Mouse (Mus musculus): ENCODE data around the gene Muc4.

The Muc4 gene

GRCm38 (mm10) chr16:32803252-32803853, 67.7 kb downstream of the Muc4 start:
- intact Hi-C loops (cut with DNase I) = no loop called here

DNA sequence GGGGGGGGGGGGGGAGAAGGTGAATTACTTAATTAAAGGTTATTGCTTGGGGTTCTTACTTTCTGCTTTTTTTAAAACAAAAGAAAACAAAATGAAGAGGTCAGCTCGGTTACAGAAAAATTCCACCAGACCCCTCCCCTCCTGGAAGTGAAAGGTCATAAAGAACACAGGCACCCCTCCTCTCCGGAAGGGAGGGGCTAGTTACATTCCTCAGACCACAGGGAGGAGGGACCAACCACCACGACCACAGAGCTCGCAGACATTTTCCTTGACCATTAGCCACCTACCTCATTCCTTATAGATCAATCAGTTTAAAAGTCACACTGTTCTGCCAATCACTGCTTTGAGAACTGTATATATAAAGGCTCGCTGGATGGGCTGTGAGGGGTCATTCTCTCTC, 68.2 kb downstream of the Muc4 start:
- intact Hi-C loops (cut with DNase I) = no loop called here

DNA sequence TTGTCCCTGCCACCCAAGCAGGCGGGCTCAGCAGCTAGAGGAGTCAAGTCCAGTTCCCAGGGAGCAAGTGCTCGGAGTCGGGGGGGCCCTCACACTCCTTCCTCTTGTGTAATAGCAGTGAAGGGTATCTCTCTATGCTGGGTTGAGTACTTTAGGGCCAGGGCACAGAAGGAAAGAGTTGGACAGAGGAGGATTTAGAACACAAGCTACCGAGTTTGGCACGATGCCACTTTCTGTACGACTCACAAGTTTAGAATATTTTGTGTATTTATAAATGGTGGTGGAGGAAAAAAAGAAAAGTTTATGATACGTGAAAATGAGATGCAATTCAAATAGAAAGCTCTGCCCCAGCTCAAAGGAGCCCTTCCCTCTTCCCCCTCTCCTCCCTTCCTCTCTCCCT, 69.5 kb downstream of the Muc4 start:
- intact Hi-C loops (cut with DNase I) = no loop called here

DNA sequence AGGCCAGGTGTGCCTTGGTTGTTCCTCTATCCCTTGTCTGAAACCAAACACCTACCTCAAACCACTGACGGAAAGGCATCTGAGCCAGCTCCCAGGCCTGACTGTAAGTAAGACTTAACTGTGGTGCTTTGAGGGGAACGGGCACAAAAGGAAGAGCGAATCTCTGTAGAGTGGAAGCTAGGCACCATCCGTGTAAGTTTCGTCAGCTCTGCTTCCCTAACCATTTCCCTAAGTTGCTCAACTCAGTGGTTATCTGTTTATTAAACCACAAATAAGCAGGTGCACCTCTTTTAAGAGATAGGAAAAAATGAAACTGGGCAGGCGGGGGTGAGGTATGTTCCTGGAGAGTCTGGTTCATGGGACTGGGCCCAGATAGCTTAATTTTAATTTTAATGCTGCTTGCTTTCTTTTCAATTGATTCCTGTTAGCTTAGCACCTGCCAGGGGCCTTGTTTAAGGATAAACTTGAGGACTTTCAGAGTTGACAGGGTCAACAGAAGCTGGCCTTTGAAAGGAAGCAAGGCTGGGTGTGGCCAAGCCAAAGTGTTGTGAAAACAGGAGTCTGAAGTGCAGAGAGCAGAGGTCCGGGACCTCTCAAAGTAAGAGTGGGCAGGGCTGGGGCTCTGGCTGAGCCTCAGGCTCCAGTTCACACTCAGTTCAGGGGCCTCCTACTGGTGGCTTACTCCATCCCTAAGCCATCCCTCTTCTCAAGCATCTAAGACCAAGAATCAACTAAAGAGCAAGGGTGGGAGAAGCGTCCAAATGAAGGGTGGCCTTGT, 71.9 kb downstream of the Muc4 start:
- intact Hi-C loops (cut with DNase I) = no loop called here

DNA sequence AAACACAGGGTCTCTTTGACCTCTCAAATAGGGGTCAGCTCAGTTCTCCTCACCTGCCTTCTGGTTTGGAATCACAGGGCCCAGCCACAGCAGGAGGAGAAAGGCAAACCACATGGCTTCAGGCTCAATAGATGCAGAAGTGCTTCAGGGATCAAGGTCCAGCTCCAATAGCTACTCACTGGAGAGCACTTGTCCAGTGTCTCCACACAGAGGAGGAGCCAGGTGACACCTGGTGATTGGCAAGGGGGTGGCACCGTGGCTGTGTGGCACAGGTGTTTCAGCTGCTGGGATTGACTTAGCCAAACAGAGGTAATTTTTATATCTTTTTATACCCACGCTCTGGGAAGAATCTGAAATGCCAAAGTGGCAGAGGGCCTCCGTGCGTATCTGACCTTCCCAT, 74.6 kb downstream of the Muc4 start, which contains the start of gene Smbd1:
TSS of gene Smbd1 (minus strand) at position 157 of the 400 bp plus-strand sequence.
- intact Hi-C loops (cut with DNase I) = loop anchor here (5.0 kb wide), 1 partner anchor 82 kb away; no protein-coding TSS in a partner anchor

- intact Hi-C loops (cut with DNase I) = loop anchor here (5.0 kb wide), 1 partner anchor 79 kb away; no protein-coding TSS in a partner anchor
Measured at GRCm38 (mm10) chr16:32812888-32813361, 77.2 kb downstream of the Muc4 start.

- intact Hi-C loops (cut with DNase I) = loop anchor here (5.0 kb wide), 1 partner anchor 79 kb away; no protein-coding TSS in a partner anchor
Measured at GRCm38 (mm10) chr16:32813362-32813761, 77.7 kb downstream of the Muc4 start.

DNA sequence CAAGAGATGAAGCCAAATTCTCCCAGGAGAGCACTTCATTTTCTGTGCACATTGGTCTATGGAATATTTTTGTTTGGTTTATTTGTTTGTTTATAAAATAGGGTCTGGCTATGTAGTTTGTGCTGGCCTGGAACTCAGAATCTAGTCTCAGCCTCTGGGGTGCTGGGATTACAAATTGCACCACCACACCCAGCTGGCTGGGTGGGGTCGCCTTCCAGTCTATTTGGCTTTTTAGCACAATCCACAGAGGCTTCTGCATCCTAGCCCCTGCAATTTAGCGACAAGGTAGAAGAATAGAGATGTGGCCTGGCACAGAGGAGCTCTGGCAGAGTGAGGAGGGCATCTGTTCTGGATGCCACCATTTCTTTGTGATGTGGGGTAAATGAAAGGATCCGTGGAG, 78.1 kb downstream of the Muc4 start:
- intact Hi-C loops (cut with DNase I) = loop anchor here (5.0 kb wide), 1 partner anchor 79 kb away; no protein-coding TSS in a partner anchor

DNA sequence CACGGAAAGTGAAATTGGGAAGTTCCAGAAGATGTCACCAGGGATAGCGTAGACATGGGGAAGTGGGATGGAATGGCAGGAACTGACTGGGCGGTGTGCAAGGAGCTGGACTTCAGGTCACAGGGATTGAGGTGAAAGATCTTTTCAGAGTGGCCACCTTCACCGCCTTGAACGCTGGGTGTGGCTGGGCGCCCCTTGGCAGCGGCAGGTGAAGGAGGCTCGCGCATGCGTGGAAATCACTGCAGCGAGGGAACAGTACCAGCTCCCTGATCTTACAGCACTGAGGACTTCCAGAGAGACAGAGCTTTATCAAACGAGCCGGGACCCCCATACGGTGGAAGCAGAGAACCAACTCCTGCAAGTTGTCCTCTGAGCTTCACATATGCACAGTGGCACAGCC, 78.9 kb downstream of the Muc4 start:
- intact Hi-C loops (cut with DNase I) = loop anchor here (5.0 kb wide), 1 partner anchor 78 kb away; no protein-coding TSS in a partner anchor

- intact Hi-C loops (cut with DNase I) = no loop called here
Measured at GRCm38 (mm10) chr16:32815160-32815605, 79.5 kb downstream of the Muc4 start.

GRCm38 (mm10) chr16:32818036-32818435, 82.3 kb downstream of the Muc4 start:
- intact Hi-C loops (cut with DNase I) = no loop called here

- intact Hi-C loops (cut with DNase I) = no loop called here
Measured at GRCm38 (mm10) chr16:32818441-32818840, 82.8 kb downstream of the Muc4 start.

DNA sequence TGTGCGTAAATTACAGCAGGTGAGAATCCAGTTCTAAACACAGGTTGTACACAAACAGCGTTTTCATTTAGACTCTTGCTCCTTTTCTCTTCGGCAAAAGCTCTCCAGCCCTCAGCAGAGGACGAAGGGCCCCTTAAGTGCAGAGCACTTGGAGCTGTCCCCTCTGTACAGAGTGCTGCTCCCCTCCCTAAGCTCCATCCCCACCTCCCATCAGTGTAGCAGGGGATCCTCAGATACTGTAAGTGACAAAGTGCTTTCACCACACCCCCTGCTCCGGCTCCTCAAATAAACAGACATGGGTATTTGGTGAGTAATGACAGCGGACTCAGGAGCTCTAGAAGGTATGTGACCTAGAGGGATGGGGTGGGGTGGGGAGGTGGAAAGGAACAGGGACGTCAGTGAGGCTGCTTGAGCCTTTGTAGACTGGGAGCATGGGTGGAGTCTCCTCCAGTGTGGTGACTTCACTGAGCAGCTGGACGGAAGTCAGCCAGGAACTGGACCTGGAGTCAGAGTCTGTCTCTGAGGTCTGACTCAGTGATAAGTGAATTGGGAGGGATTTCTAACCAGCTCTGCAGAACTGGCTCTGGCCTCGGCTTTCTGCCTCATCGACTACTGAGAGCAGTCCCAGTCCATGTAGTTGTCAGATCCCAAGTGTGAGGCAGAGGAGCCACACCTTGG, 86.2 kb downstream of the Muc4 start:
- intact Hi-C loops (cut with DNase I) = loop anchor here (10.0 kb wide), 1 partner anchor 163 kb away; no protein-coding TSS in a partner anchor

GRCm38 (mm10) chr16:32822450-32822827, 86.8 kb downstream of the Muc4 start:
- intact Hi-C loops (cut with DNase I) = loop anchor here (10.0 kb wide), 1 partner anchor 162 kb away; no protein-coding TSS in a partner anchor

DNA sequence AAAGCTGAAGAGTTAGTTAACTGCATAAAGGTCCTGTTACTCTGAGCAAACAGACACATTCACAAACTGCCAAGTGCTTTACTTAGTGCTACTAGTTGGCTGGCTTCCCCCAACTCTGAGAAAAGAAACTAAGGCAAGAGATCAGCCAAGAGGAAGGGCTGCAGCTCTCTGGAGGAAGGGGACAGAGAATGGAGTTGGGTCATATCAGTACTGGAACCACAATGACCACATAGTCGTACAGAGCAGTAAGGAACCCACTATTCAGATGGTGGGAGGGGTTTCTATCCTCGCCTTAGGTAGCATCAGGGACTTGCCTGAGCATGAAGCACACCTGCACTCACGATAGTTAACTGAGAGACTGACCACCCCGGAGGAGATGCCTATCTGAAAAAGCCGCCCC, 87.2 kb downstream of the Muc4 start:
- intact Hi-C loops (cut with DNase I) = loop anchor here (10.0 kb wide), 1 partner anchor 162 kb away; no protein-coding TSS in a partner anchor

DNA sequence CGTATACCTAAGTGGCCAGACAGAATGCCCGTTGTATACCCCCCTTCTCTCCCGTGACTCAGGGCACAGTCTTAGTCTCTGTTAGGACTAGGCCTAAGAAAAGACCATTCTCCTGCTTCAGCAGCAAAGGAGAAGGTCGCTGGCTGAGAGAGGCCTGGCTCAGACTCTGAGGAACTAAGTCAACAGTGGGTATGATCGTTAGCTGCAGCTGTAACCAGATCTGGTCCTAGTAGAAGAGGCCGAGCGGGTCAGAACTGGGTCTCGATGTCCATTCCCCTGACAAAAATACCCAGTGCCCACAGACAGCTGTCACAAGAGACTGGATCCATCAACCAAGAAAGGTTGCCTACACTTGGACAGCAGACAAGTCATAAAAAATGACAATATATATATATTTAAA, 87.8 kb downstream of the Muc4 start:
- intact Hi-C loops (cut with DNase I) = loop anchor here (10.0 kb wide), 1 partner anchor 161 kb away; no protein-coding TSS in a partner anchor

GRCm38 (mm10) chr16:32824061-32824460, 88.4 kb downstream of the Muc4 start:
- intact Hi-C loops (cut with DNase I) = loop anchor here (10.0 kb wide), 1 partner anchor 161 kb away; no protein-coding TSS in a partner anchor

- intact Hi-C loops (cut with DNase I) = loop anchor here (10.0 kb wide), 1 partner anchor 159 kb away; no protein-coding TSS in a partner anchor
Measured at GRCm38 (mm10) chr16:32825380-32825779, 89.7 kb downstream of the Muc4 start.

DNA sequence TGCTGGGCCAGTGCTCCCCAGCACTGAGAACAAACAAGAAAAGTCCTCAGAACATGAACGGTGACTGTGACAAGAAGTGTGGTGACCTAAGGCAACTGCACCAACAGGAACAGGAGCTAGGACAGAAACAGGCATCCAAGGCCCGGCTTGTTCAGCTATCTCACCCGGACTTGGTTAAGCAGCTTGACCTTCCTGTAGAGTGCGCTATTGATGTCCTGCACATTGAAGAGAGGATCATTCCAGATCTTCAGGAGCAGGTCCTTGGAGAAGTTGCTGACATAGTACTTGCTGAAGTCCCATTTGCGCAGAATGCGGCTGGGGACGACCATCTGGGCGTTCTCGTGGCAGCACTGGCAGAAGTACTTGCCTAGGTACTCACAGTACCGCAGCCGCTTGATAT, 90.8 kb downstream of the Muc4 start:
- intact Hi-C loops (cut with DNase I) = loop anchor here (10.0 kb wide), 1 partner anchor 158 kb away; no protein-coding TSS in a partner anchor

GRCm38 (mm10) chr16:32829104-32829503, 93.4 kb downstream of the Muc4 start:
- intact Hi-C loops (cut with DNase I) = loop anchor here (10.0 kb wide), 1 partner anchor 156 kb away; no protein-coding TSS in a partner anchor

- intact Hi-C loops (cut with DNase I) = no loop called here
Measured at GRCm38 (mm10) chr16:32831501-32831900, 95.8 kb downstream of the Muc4 start.
